Mouse (Mus musculus): ENCODE measurements around the gene Cdnf. TPM values are rescaled to one million over a fixed set of nuclear protein-coding genes. Genes with fewer than 3 reads are reported as not detected.

The Cdnf gene
- polyA plus RNA-seq, 1 experiment = 0.70 TPM

- H3K4me1 ChIP-seq (ENCODE audit: control insufficient read depth, insufficient read depth, low read length) = no peaks in the 10 kb centered on the region
- TF ChIP-seq CTCF (IDR thresholded peaks at IDR 0.05; ENCODE audit: insufficient read depth, low read length) (no peak), POLR2A (IDR thresholded peaks at IDR 0.05; ENCODE audit: borderline replicate concordance, extremely low read depth, low read depth, low read length) (no peak)
- DNase-seq = no peak
- no peak overlapping the region for H3K4me3 ChIP-seq (replicated peaks; ENCODE audit: extremely low read depth, low read depth, low read length)
- 90% methylated on average over 1 of the region's 1 CpGs for WGBS
Measured at GRCm38 (mm10) chr2:3575140-3575539, 62.3 kb downstream of the Cdnf start.

Other genes starting within 250 kb of the Cdnf start
- 5.0 and 6.8 TPM in 2 replicates for gene Nmt2, start 228.8 kb upstream of the Cdnf start, polyA plus RNA-seq (2012; rRNA removed)
- 1.1 and 2.2 TPM in 2 replicates for gene Rpp38, start 180.4 kb upstream of the Cdnf start, polyA plus RNA-seq (2012; rRNA removed)
- gene Acbd7, start 176.9 kb upstream of the Cdnf start, polyA plus RNA-seq (2012; rRNA removed) = not detected in 2 replicates
- gene Olah, start 115.8 kb upstream of the Cdnf start, polyA plus RNA-seq (2012; rRNA removed) = not detected in 2 replicates
- 1.5 and 1.7 TPM in 2 replicates for gene Meig1, start 90.4 kb upstream of the Cdnf start, polyA plus RNA-seq (2012; rRNA removed)
- 2.4 and 3.5 TPM in 2 replicates for gene Dclre1c, start 88.9 kb upstream of the Cdnf start, polyA plus RNA-seq (2012; rRNA removed)
- 0.25 and 0.26 TPM in 2 replicates for gene Suv39h2, start 38.0 kb upstream of the Cdnf start, polyA plus RNA-seq (2012; rRNA removed)
- gene Gm45902, start 240 bp upstream of the Cdnf start, polyA plus RNA-seq (2012; rRNA removed) = 1.2 and 1.3 TPM in 2 replicates
- gene Hspa14, start 216 bp upstream of the Cdnf start, polyA plus RNA-seq (2012; rRNA removed) = 19.1 and 25.5 TPM in 2 replicates
- gene Fam107b, start 57.5 kb downstream of the Cdnf start, polyA plus RNA-seq (2012; rRNA removed) = 11.1 and 14.7 TPM in 2 replicates

Measured in lung, adult 2 months (tissue).